Mouse (Mus musculus): ENCODE results near the gene Tle2. TPM values are rescaled to one million over a fixed set of nuclear protein-coding genes. Genes with fewer than 3 reads are reported as not detected.

The Tle2 gene
- polyA plus RNA-seq, 1 experiment = 164 TPM

DNA sequence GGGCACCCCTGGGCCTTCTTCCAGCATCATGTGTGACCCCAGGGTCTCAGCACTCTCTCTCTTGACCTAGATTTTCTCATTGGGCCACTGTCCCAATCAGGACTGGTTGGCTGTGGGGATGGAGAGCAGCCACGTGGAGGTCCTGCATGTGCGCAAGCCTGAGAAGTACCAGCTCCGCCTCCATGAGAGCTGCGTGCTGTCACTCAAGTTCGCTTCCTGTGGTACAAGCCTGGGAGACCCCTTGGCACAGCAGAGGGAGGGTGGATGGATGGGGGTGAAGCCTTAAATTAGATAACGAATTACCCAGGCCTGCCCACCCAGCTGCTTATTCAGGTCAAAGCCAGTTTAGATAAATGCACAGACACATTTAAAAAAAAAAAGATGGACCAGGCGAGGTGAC is 14.4 kb downstream of the Tle2 start:
- DNase-seq = no peak
- WGBS = 75% methylated on average over 7 of the region's 7 CpGs

DNA sequence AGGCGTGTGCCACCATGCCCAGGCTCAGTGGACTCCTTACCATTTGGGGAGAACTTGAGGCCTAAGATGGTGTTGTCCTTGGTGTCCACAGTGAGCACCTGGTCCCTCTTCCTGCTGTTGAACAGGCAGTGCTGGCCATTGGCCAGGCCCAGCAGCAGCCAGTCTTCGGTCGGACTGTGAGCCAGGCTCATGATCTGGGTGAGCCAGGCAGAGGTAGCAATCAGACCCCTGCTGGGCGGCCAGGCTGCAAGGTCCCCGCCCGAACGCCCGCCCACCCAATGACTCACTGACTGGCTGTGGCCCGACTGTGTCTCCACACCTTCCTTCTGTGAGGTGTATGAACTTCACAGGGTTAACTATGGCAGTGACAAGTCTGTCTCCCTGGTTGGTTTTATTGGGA is 17.5 kb downstream of the Tle2 start:
- DNase-seq = no peak
- no peak overlapping the region for H3K4me3 ChIP-seq (replicated peaks; ENCODE audit: extremely low read depth, low read depth, low read length)
- no peaks in the 10 kb centered on the region for H3K4me1 ChIP-seq (ENCODE audit: control insufficient read depth, insufficient read depth, low read length)
- WGBS = 59% methylated on average over 9 of the region's 9 CpGs
- TF ChIP-seq CTCF (IDR thresholded peaks at IDR 0.05; ENCODE audit: insufficient read depth, low read length) (no peak), POLR2A (IDR thresholded peaks at IDR 0.05; ENCODE audit: borderline replicate concordance, extremely low read depth, low read depth, low read length) (no peak)

More for the DNA sequence above, 14.4 kb downstream of the Tle2 start:
- no peak for TF ChIP-seq CTCF (IDR thresholded peaks at IDR 0.05; ENCODE audit: insufficient read depth, low read length)
- no peak for TF ChIP-seq POLR2A (IDR thresholded peaks at IDR 0.05; ENCODE audit: borderline replicate concordance, extremely low read depth, low read depth, low read length)
- no peaks in the 10 kb centered on the region for H3K4me1 ChIP-seq (ENCODE audit: control insufficient read depth, insufficient read depth, low read length)
- H3K4me3 ChIP-seq (replicated peaks; ENCODE audit: extremely low read depth, low read depth, low read length) = no peak overlapping the region

DNA sequence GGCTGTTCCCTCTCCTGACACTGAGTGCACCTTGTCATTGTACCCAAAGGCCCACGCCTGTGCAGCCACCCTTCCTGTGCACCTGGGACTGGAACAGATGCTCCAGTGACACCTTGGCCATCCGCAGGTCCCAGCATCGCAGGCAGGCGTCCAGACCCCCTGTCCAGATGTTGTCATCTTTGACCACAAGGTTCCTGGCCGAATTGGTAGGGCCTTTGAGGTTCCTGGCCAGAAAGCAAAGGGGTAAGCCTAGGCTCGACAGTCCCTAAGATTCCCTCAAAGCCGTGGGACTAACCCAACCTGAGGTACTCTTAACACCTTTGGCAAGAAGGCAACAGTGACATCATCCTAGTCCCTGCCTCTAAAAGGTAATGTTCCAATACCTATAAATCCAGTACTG is 18.3 kb downstream of the Tle2 start:
- no peak for TF ChIP-seq CTCF (IDR thresholded peaks at IDR 0.05; ENCODE audit: insufficient read depth, low read length)
- TF ChIP-seq POLR2A (IDR thresholded peaks at IDR 0.05; ENCODE audit: borderline replicate concordance, extremely low read depth, low read depth, low read length) = no peak
- 73% methylated on average over 7 of the region's 7 CpGs for WGBS
- no peak overlapping the region for H3K4me3 ChIP-seq (replicated peaks; ENCODE audit: extremely low read depth, low read depth, low read length)
- DNase-seq = no peak
- H3K4me1 ChIP-seq (ENCODE audit: control insufficient read depth, insufficient read depth, low read length) = no peaks in the 10 kb centered on the region

DNA sequence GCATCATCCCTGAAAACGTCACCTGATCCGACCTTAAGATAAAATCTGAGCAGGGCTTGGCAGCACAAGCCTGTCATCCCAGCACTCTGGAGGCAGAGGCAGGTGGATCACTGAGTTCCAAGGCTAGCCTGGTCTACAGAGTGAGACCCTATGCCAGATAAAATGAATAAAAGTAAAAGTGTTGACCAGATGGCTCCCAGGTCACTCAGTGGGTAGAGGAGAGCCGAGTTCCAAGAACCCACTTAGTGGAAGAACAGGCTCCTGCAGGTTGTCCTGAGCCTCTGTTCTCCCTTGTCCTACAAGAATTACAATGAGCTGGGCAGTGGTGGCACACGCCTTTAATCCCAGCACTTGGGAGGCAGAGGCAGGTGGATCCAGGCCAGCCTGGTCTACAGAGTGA is 18.9 kb downstream of the Tle2 start:
- H3K4me1 ChIP-seq (ENCODE audit: control insufficient read depth, insufficient read depth, low read length) = no peaks in the 10 kb centered on the region
- no peak overlapping the region for H3K4me3 ChIP-seq (replicated peaks; ENCODE audit: extremely low read depth, low read depth, low read length)
- no peak for DNase-seq
- whole genome bisulfite sequencing = 62% methylated on average over 4 of the region's 4 CpGs
- no peak for TF ChIP-seq POLR2A (IDR thresholded peaks at IDR 0.05; ENCODE audit: borderline replicate concordance, extremely low read depth, low read depth, low read length)
- TF ChIP-seq CTCF (IDR thresholded peaks at IDR 0.05; ENCODE audit: insufficient read depth, low read length) = no peak

DNA sequence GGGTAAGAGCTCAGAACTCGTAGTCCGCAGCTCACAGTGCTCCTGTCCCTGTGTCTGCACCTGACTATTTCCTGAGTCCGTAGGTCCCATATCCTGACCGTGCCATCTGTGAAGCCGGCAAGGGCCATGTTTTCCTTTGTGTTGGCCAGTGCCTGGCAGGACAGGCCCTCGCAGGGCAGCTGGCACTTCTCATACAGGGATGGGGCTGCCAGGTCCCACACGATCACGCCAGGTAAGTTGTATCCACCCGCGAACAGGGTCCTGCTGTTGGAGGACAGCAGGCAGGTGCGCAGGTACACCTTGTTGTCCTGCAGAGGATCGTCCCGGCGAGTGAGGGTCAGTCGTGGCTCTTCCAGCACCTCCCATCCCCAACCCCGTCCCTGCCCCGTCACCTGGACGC is 19.6 kb downstream of the Tle2 start:
- H3K4me3 ChIP-seq (replicated peaks; ENCODE audit: extremely low read depth, low read depth, low read length) = no peak overlapping the region
- DNase-seq = no peak
- no peak for TF ChIP-seq POLR2A (IDR thresholded peaks at IDR 0.05; ENCODE audit: borderline replicate concordance, extremely low read depth, low read depth, low read length)
- TF ChIP-seq CTCF (IDR thresholded peaks at IDR 0.05; ENCODE audit: insufficient read depth, low read length) = no peak
- no peaks in the 10 kb centered on the region for H3K4me1 ChIP-seq (ENCODE audit: control insufficient read depth, insufficient read depth, low read length)
- 64% methylated on average over 18 of the region's 18 CpGs for WGBS

DNA sequence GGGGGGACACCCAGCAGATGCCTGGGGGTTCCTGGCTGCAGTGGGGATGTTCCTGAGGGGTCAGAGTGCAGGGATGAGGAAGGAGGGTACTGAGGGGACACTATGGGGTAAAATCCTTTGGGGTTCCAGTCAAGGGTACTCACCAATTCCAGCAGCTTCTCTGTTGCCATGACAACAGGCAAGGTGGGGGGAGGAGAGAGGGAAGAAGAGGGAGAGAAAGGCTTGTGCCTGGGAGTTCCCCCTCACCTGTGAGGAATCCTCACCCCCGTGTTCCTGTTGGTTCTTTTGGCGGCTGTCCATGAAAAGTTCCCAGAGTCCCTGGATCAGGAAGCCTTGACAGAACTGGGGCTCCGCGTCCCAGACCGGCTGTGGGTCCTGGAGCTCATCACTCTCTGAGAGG is 21.2 kb downstream of the Tle2 start:
- Histone ChIP-seq H3K4me1 (ENCODE audit: control insufficient read depth, insufficient read depth, low read length) (0 out of 2 replicates have a peak, but pooled peaks cover under 1% of the 10 kb centered on the region), H3K4me3 (replicated peaks; ENCODE audit: extremely low read depth, low read depth, low read length) (no peak overlapping the region)
- DNase-seq = no peak
- TF ChIP-seq POLR2A (IDR thresholded peaks at IDR 0.05; ENCODE audit: borderline replicate concordance, extremely low read depth, low read depth, low read length) (no peak), CTCF (IDR thresholded peaks at IDR 0.05; ENCODE audit: insufficient read depth, low read length) (no peak)
- 49% methylated on average over 5 of the region's 5 CpGs for WGBS

DNA sequence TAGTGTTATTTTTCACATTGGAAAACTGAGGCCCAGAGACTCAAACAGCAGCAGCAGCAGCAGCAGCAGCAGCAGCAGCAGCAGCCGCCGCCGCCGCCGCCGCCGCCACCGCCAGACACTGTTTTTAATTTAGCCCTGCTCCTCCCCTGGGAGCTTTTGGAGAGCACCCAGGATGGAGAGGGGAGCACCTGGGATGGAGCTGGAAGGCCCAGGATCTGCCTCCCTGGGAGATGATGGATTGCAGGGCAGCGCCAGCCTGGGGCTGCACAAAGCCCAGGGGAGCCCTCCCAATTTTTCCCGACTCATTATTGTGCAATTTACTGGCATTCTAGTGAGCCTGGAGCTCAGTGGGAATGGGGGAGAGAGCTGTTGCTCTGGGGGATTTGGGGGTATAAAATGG is 22.2 kb downstream of the Tle2 start:
- no peak overlapping the region for H3K4me3 ChIP-seq (replicated peaks; ENCODE audit: extremely low read depth, low read depth, low read length)
- no peak for DNase-seq
- WGBS = 17% methylated on average over 10 of the region's 10 CpGs
- TF ChIP-seq POLR2A (IDR thresholded peaks at IDR 0.05; ENCODE audit: borderline replicate concordance, extremely low read depth, low read depth, low read length) (no peak), CTCF (IDR thresholded peaks at IDR 0.05; ENCODE audit: insufficient read depth, low read length) (no peak)
- peaks cover 8% of the 10 kb centered on the region for H3K4me1 ChIP-seq (ENCODE audit: control insufficient read depth, insufficient read depth, low read length)

DNA sequence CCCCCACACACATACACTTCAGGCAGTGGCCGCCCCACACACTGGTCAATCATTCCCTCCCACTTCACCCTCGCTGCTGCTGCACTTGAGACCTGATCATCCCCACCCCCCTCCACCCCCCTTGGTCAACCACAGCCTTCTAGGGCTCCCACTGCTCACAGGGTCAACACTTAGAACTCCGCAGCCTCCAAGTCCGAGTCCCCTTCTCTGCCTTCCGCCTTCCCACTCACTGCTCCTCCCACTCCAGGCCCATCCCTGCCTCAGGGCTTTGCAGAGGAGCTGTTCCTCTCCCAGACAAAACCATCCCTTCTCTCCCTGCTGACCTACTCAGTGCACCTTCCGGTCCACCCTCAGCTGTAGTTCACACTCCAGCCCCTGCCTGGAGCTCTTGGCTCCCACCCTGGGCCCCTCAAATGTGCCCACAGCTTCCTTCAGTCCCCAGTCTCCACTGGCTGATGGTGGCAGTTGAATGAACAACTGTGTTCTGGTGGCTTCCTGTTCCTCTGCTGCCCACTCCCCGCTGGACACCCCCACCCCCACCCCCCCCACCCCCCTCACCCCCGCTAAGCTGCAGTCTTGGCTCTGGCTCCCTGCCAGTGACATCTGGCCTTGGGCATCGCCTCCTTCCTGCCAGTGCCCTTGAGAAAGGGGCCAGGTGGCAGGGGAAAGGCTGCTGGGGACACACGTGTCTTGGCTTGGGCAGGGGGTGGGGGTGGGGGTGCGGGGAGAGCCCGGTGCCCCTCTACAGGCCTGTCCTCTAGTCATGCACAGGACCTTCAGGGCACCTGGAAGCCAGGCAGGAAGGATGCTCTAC is 23.0 kb downstream of the Tle2 start:
- WGBS = 8% methylated on average over 12 of the region's 12 CpGs
- peaks cover 8% of the 10 kb centered on the region for H3K4me1 ChIP-seq (ENCODE audit: control insufficient read depth, insufficient read depth, low read length)
- H3K4me3 ChIP-seq (replicated peaks; ENCODE audit: extremely low read depth, low read depth, low read length) = peak overlapping the region; percentile 45
- DNase-seq = peak; percentile 54
- no peak for TF ChIP-seq CTCF (IDR thresholded peaks at IDR 0.05; ENCODE audit: insufficient read depth, low read length)
- TF ChIP-seq POLR2A (IDR thresholded peaks at IDR 0.05; ENCODE audit: borderline replicate concordance, extremely low read depth, low read depth, low read length) = 0 out of 2 replicates have a peak, but pooled peaks have one; percentile 21

DNA sequence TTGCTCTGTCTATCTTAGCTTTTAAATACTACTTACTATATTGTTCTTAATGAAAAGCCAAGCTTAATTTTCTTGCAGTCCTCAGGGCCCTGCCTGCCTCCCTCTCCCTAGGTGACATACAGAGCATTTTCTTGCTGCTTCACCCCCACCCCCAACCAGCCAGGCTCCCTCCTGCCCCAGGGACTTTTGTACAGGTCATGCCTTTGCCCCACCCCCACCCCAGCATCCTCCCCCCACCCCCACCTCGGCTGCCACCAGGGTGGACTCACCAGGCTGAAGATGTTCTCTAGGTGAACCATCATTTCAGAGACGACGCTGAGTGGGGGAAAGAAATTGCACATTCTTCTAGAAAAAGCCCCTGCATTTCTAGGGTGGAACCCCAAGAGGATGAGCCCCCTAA is 24.0 kb downstream of the Tle2 start:
- peaks cover 8% of the 10 kb centered on the region for H3K4me1 ChIP-seq (ENCODE audit: control insufficient read depth, insufficient read depth, low read length)
- DNase-seq = no peak
- TF ChIP-seq CTCF (IDR thresholded peaks at IDR 0.05; ENCODE audit: insufficient read depth, low read length) = no peak
- no peak for TF ChIP-seq POLR2A (IDR thresholded peaks at IDR 0.05; ENCODE audit: borderline replicate concordance, extremely low read depth, low read depth, low read length)
- no peak overlapping the region for H3K4me3 ChIP-seq (replicated peaks; ENCODE audit: extremely low read depth, low read depth, low read length)
- WGBS = 55% methylated on average over 3 of the region's 3 CpGs

DNA sequence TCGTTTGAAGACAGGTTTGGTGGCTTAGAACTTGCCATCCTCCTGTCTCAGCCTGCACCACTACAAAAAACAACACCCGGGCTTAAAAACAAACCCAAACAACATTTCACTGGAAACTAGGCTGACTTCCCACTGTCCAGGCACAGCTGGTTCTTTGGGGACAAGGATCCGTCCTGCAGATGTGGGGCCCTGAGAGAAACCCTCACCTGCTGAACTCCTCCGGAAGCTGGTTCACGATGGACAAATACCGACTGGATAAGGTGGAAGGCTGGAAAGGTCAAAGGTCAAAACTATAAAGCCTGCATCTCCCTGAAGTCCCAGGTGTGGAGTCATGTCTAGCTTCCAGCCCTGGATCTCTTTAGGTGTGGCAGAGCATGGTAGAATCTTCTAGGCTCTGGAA is 24.5 kb downstream of the Tle2 start:
- TF ChIP-seq POLR2A (IDR thresholded peaks at IDR 0.05; ENCODE audit: borderline replicate concordance, extremely low read depth, low read depth, low read length) = no peak
- no peak for TF ChIP-seq CTCF (IDR thresholded peaks at IDR 0.05; ENCODE audit: insufficient read depth, low read length)
- Histone ChIP-seq H3K4me1 (ENCODE audit: control insufficient read depth, insufficient read depth, low read length) (peaks cover 8% of the 10 kb centered on the region), H3K4me3 (replicated peaks; ENCODE audit: extremely low read depth, low read depth, low read length) (no peak overlapping the region)
- DNase-seq = no peak
- 55% methylated on average over 6 of the region's 6 CpGs for WGBS
